Mouse (Mus musculus): ENCODE data around the gene Lrrk1.

Lrrk1 gene

DNA sequence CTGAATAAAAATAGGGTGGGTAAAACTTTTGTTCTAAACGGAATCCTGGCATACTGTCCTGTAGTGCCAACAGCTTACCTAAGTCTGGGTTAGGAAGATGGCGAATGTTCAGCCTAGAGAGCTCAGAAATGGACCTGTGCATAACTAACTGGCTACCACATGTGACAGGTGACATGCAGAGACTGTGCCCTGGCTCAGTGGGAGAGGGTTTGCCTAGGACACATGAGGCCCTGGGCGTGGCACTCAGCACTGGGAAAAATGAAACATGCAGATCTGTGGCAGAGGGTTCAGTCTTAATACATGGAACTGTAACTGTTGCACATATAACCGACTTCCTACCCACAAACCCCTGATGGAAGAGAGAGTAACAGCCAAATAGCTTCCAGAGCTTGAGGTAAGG lies 204.1 kb downstream of the Lrrk1 start:
- DNase-seq: no peak

DNA sequence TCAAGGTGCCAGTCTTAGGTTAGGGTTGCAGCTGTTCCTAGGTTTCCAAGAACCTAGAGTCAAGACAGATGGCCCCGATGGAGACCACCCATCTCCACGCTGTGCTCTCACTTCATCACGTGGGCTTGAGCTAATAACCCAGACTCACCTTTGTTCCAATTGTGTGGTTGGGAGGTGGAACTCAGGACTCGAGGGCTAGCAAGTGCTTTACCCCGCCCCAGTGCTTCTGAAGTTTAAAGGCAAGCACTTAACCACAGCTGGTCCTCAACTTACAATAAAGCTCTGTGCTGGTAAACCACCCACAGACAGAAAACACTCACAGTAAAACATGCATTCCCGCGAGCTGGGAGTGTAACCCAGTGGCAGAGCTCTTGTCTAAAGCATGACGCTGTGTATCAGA lies 204.7 kb downstream of the Lrrk1 start:
- no peak for DNase-seq

DNA sequence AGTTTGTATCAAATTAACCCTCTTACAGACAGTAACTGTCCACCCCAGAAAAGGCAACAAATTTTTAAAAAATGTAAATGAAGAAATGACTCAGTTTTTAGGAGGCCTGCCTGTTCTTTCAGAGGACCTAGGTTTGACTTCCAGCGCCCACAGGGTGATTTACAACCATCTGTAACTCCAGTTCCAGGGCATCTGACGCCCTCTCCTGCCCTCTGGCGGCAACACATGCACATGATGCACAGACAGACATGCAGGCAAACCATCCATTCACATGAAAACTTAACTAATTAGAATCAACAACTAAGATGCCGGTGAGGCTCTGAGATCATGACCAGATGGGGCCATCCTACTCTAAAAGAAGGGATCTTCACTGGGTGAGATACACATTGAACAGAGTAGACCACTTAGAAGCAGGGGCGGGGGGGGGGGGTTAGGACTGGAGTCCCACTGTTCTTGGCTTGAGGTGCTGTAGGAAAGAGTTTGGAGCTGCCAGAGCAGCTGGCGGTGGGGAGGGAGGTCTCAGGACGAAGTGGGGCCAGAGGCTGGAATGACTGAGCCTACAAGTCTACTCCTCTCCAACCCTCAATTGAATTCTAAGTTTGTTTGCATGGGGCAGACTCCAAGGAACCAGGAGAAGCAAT lies 206.0 kb downstream of the Lrrk1 start:
- no peak for DNase-seq

DNA sequence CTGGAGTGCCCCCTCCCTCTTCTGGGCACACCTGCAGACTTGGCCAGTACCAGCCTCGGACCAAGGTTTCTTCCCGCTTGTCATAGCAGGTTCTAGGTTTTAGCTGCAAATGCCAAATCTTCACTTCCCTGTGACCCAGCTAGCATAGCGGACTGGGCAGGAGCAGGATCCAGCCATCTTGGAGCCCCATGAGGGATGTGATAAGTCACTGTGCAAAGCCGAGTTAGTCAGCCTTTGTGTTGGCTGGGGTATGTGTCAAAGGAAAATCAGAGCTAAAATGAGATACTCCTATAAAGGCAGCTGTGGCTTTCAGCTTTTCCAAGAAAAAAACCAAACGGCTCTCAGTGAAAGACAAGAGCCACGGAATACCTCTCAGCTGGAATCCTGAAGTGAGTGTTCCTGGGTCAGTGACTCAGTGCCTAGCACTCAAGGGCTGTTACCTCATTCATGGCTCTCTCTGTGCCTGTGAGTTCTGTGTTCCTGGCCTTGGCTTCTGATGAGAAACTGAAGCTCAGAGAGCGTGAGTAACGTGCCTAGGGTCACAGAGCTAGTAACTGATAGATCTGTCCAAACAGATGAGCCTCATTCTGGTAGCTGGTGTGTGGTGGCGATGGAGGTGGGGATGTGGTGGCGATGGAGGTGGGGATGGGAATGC lies 207.3 kb downstream of the Lrrk1 start:
- DNase-seq: no peak

DNA sequence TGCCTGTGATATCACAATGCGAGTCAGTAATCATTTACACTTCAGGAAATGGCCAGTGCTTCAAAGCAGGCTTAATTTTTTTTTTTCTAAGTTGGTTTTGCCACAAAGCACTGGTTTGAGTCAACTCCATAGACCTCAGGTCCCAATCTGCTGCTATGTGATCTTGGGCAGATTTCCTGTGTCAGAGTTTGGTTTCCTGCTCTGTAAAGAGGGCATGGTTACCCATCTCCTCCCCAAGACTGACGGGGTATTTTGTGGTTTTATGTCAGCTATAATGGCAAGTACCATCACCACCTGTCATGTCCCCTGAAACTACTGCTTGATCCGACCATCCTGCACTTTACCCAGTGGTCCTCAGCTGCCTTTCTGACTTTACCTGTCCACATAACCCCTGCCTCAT lies 207.9 kb downstream of the Lrrk1 start:
- peak in 1 of 2 experiments; percentile 29 for DNase-seq

DNA sequence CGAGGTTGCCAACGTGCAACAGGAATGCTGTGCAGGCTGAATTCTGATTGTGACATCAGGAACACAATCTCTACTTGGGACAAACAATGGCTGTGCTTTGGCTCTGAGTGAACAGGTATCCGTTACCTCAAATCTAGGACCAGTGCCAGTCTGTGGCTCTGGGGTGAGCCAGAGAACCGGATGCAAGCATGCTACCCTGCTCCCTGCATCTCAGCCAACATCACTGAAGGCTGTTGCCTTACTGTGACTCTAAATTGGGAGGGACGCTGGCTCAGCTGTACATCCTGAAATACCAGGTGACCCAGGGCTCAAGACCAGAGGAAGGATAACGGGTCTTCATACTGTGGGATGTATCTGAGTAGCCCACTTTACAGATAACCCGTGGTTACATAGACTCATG lies 208.4 kb downstream of the Lrrk1 start:
- no peak for DNase-seq

DNA sequence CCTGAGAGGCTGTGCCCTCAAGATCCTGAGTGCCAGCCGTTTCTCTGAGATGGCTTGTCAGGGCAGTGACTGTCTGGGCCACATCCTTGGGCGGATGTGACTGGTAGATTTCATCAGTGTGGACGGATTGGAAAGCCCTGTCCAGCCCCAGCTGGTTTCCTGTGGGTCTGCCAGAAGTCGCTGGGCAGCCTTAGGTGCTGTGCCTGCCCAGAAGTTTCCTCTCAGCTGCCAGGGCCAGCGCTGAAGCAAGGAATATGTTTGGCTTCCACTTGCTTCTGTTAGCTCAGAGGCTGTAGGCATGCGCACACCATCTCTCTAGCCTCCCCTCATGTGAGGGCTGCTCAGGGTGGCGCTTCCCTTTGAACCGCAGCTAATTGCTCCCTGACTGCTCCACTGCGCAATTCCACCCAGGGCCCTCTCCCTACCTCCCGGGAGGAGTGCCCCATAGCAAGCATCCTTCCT lies 209.0 kb downstream of the Lrrk1 start:
- DNase-seq: no peak

DNA sequence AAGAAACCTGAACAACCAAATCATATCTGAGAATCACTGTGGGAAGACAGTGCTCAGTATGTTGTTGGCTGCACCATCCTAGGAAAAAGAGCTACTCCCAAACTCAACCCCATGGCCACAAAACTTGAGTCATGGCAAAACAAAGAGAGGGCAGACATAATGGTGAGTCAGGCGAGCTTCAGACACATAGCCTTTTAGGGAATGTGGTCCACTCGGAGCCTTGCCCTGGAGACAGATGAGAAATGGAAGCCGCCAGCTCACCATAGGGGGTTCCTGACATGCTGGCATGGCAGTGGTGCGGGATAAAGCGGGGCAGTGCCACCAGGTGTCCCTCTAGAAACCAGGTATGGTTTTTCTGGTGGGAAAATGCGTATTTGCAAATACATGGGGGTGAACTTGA lies 210.0 kb downstream of the Lrrk1 start:
- DNase-seq: no peak

DNA sequence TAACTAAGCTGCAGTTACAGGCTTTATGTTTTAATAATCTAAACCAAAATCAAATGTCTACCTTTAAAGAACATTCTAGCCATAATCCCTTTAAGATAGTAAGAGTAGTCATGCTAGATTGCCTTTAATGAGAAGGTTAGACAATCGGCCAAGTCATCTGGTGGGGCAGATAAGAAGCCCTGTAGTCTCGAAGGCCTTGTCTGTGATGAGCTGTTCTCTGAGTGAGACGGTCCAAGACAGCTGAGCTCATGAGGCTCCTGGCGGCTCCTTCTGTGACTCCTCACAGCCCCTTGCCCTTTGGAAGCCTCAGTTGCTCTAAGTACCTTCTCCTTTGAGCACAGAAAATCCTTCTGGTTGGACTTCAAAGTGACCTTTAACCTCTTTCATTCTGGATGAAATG lies 211.2 kb downstream of the Lrrk1 start:
- DNase-seq: no peak
